Mouse (Mus musculus) hindbrain, embryonic 15.5 days (tissue): ENCODE measurements around the gene Rprd1b. TPM values are rescaled to one million over a fixed set of nuclear protein-coding genes. Genes with fewer than 3 reads are reported as not detected.

ENCODE experiments used
- ATAC-seq: fragments of 200-750 bp; cut with Nextera tagmentation; 2 replicates; pipeline ENCODE4 v1.8.0; 2017; ENCODE audit warnings: low read depth, moderate number of reproducible peaks, moderate TSS enrichment; ENCODE audit not compliant: low FRiP score
- H3K27ac ChIP-seq: fragments of 300-500 bp; sonication (generic); replicated peaks from 2 replicates; pipeline ENCODE4 v1.5.1; 2015; ENCODE audit warnings: mild to moderate bottlenecking, inconsistent platforms
- H3K27me3 ChIP-seq: fragments of 300-500 bp; sonication (generic); 2 replicates; pipeline ENCODE4 v1.6.1; 2015; ENCODE audit warnings: control low read depth, inconsistent platforms
- H3K36me3 ChIP-seq: fragments of 300-500 bp; sonication (generic); 2 replicates; pipeline ENCODE4 v1.6.1; 2015; ENCODE audit warnings: control low read depth, inconsistent platforms
- H3K4me1 ChIP-seq: fragments of 300-500 bp; sonication (generic); replicated peaks from 2 replicates; pipeline ENCODE4 v1.6.1; 2015; ENCODE audit warnings: control low read depth, inconsistent platforms
- H3K4me2 ChIP-seq: fragments of 300-500 bp; sonication (generic); 2 replicates; pipeline ENCODE4 v1.6.1; 2015; ENCODE audit warnings: moderate library complexity, mild to moderate bottlenecking, inconsistent platforms
- H3K4me3 ChIP-seq: fragments of 300-500 bp; sonication (generic); 2 replicates; pipeline ENCODE4 v1.5.1; 2015; ENCODE audit warnings: mild to moderate bottlenecking, inconsistent platforms
- H3K9ac ChIP-seq: fragments of 300-500 bp; sonication (generic); 2 replicates; pipeline ENCODE4 v1.6.1; 2015; ENCODE audit warnings: inconsistent platforms
- H3K9me3 ChIP-seq: fragments of 300-500 bp; sonication (generic); 2 replicates; pipeline ENCODE4 v1.6.1; 2016; ENCODE audit warnings: control low read depth, inconsistent platforms
- WGBS: fragments of 180-500 bp; shearing (Covaris S2); methylation state at CpG from one replicate; pipeline ENCODE4 v1.1.7; 2015; 5-methylcytosine and 5-hydroxymethylcytosine counted together
- polyA plus RNA-seq: library from polyadenylated mRNA; unstranded; fragments of >200 nt; fragmentation: Nextera tagmentation; extraction: Ambion mirVana; gene quantifications from 2 replicates; pipeline ENCODE4 v1.2.1, GENCODE M21; 2015

The Rprd1b gene
- polyA plus RNA-seq, 1 experiment from 2014 or later: 31.9 TPM

DNA sequence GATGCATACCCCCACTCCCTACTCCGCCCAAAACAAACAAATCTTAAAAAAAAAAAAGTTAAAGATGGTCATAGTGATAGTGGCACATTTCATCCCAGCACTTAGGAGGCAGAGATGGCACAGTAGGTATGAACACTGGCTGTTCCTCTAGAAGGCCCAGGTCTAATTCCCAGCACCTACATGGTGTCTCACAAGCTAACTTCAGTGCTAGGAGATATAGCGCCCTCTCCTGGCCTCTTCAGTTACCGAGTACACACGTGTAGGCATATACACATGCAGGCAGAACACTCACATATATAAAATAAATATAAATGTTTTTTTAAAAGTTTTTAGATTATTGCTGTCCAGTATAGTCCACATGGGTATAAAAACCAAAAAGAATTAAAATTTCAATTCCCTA, 22.7 kb upstream of the Rprd1b start:
- no peak for ATAC-seq
- Histone ChIP-seq H3K4me3 (no peak overlapping the region), H3K9ac (no peak overlapping the region), H3K27ac (no peak overlapping the region), H3K27me3 (no peaks in the 10 kb centered on the region), H3K4me1 (no peaks in the 10 kb centered on the region), H3K9me3 (no peaks in the 10 kb centered on the region), H3K4me2 (no peak overlapping the region), H3K36me3 (0 out of 2 replicates have a peak, but pooled peaks cover 3% of the 10 kb centered on the region)
- 97% methylated on average over 4 of the region's 4 CpGs for WGBS

DNA sequence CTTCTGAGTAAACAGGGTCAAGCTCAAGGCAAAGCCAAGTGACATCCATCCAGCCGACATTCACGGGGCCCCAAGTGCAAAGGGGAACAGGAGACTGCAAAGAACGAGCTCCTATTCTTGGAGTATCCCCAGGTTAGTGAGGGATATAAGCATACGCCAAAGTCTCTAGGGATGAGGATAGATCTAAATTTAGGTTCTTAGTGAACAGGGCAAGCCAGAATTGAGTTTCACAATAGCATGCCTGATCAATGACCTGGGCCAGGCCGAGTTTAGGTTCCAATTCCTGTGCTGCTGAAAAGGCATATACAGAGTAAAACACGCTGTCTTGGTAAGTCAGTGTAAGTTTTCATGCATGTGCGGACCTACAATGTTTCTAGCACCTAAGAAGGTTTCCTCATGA, 18.9 kb upstream of the Rprd1b start:
- Histone ChIP-seq H3K4me1 (no peaks in the 10 kb centered on the region), H3K9me3 (no peaks in the 10 kb centered on the region), H3K36me3 (0 out of 2 replicates have a peak, but pooled peaks cover 3% of the 10 kb centered on the region), H3K4me2 (no peak overlapping the region), H3K27me3 (no peaks in the 10 kb centered on the region), H3K4me3 (no peak overlapping the region), H3K27ac (no peak overlapping the region), H3K9ac (no peak overlapping the region)
- no peak for ATAC-seq
- 87% methylated on average over 7 of the region's 7 CpGs for WGBS

DNA sequence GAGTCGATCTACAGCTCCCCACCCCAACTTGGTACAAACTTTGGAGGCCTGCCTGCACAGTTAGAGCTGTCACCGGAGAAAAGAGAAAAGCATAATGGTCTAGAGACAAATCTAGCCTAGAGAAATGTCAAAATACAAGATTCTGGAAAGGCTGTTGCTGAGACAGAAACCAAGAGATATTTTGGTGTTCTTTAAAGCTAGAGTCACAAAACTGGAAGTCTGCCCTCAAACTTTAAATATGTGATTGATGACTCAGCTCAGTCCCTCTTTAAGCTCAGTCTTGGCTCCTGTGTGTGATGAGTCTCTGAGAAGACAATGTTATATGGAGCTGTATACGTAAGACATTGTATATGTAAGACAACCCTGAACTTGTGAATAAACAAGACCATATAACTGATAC, 15.7 kb upstream of the Rprd1b start:
- no peak overlapping the region for H3K9ac ChIP-seq
- ATAC-seq: no peak
- H3K36me3 ChIP-seq: 0 out of 2 replicates have a peak, but pooled peaks cover 3% of the 10 kb centered on the region
- no peaks in the 10 kb centered on the region for H3K9me3 ChIP-seq
- 93% methylated on average over 3 of the region's 3 CpGs for WGBS
- H3K4me1 ChIP-seq: no peaks in the 10 kb centered on the region
- no peak overlapping the region for H3K4me3 ChIP-seq
- no peak overlapping the region for H3K4me2 ChIP-seq
- H3K27ac ChIP-seq: no peak overlapping the region
- no peaks in the 10 kb centered on the region for H3K27me3 ChIP-seq

DNA sequence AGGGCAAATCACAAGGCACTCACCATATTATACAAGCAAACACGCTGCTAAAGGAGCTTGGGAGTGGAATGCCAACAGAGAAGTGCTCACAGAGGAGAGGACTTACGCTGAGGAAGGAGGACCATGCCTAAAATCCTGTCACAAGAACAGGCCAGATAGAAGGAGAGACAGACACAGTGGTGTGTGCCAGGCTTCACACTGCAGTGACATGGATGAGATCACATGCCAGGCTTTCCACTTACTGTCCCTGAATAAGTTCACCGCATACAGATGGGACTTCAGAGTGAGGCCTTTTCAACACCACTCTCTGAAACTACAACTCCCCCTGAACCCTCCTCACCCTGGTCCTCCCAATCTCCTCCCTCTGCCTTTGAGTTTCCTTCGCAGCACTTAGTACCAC, 11.0 kb upstream of the Rprd1b start:
- no peaks in the 10 kb centered on the region for H3K27me3 ChIP-seq
- no peaks in the 10 kb centered on the region for H3K9me3 ChIP-seq
- no peak overlapping the region for H3K4me2 ChIP-seq
- ATAC-seq: no peak
- H3K27ac ChIP-seq: no peak overlapping the region
- no peak overlapping the region for H3K9ac ChIP-seq
- no peaks in the 10 kb centered on the region for H3K36me3 ChIP-seq
- H3K4me3 ChIP-seq: no peak overlapping the region
- WGBS: 90% methylated on average over 4 of the region's 4 CpGs
- H3K4me1 ChIP-seq: no peaks in the 10 kb centered on the region

DNA sequence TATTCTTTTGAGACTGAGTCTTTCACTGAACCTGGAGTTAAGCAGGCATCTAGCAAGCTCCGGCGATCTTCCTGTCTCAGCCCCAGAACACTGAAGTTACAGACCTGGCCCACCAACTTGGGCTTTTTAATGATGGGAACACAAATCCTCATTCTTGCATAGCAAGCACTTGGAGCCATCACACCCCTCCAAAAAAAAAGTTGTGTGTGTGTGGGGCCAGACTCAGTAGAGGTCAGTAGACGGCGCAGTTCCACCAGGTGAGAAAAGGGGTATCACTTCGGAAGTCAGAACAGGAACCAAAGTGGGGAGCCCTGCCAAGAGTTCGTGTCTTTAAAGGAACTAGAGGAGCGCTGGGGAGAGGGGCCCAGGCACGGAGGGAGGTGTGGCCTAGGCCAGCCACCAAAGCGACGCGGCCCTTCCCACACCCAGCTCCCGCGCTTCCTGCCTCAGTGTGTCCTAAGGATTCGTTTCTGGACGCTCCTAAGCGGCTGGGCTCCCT, 393 bp upstream of the Rprd1b start:
- Histone ChIP-seq H3K27me3 (no peaks in the 10 kb centered on the region), H3K9ac (peak overlapping the region; percentile 80), H3K4me3 (peak overlapping the region; percentile 88), H3K36me3 (no peaks in the 10 kb centered on the region), H3K27ac (peak overlapping the region; percentile 92), H3K4me1 (peaks cover 43% of the 10 kb centered on the region), H3K4me2 (peak overlapping the region; percentile 84), H3K9me3 (no peaks in the 10 kb centered on the region)
- 2% methylated on average over 16 of the region's 16 CpGs for WGBS
- ATAC-seq: 0 out of 2 replicates have a peak, but pooled peaks have one; percentile 3

DNA sequence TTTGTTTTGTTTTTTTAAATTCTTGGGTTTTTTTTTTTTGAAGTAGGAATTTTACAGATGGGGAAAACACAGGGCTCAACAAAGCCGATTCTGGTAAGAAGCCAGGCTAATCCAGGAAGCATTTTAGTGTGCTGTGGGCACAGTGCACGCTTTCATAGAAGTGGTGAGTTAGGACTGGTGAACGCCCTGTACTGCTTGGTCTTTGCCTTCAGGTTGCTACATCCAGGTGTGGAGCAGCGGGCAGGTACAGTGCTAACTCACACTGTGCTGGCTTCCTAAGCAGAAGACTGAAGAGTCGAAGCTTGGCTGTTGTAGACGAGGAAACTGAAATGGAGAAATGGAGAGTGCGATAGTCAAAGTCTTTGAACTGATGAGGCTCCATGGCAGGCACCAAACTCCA, 1.7 kb downstream of the Rprd1b start:
- Histone ChIP-seq H3K9ac (no peak overlapping the region), H3K36me3 (no peaks in the 10 kb centered on the region), H3K9me3 (no peaks in the 10 kb centered on the region), H3K4me1 (peaks cover 43% of the 10 kb centered on the region), H3K27me3 (no peaks in the 10 kb centered on the region), H3K4me2 (peak overlapping the region; percentile 84), H3K4me3 (peak overlapping the region; percentile 88), H3K27ac (no peak overlapping the region)
- 89% methylated on average over 7 of the region's 7 CpGs for WGBS
- no peak for ATAC-seq

DNA sequence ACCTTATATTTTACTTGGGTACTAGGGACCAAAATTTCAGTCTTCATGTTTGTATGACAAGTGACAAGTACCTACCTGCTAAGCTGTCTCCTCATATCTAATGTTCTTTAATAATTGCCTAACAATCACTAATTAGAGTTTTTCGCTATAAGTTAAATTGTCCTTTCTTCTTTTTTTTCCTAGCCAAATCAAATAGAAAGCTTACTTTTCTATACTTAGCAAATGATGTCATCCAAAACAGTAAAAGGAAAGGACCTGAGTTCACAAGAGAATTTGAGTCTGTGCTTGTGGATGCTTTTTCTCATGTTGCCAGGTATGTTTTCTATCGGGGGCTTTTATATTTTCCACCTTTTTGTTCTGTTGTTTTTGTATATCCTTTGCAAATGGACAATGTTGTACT, 7.5 kb downstream of the Rprd1b start:
- Histone ChIP-seq H3K4me1 (peaks cover 17% of the 10 kb centered on the region), H3K4me3 (no peak overlapping the region), H3K9ac (no peak overlapping the region), H3K36me3 (peaks cover 11% of the 10 kb centered on the region), H3K9me3 (no peaks in the 10 kb centered on the region), H3K27me3 (no peaks in the 10 kb centered on the region), H3K4me2 (no peak overlapping the region), H3K27ac (no peak overlapping the region)
- no peak for ATAC-seq
- WGBS: 95% methylated on average over 2 of the region's 2 CpGs

DNA sequence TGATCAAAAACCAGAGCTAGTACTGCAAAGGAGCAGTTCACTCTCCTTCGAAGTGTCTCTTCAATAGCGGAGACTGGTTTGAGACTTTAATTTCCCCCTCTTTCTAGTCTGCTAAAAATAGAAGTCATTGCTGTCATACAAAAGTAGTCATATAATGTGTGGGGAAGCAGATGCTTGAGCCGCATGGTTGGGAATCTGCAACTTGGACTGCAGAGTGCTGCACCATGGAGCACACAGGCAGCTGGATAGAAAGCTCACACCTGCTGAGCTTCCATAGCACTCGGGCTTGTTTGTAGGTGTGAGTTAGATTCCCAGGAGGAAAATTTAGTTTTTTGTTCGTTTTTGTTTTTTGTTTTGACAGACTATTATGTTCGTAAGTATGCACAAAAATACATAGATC, 8.1 kb downstream of the Rprd1b start:
- H3K36me3 ChIP-seq: peaks cover 13% of the 10 kb centered on the region
- ATAC-seq: no peak
- no peak overlapping the region for H3K9ac ChIP-seq
- no peaks in the 10 kb centered on the region for H3K27me3 ChIP-seq
- H3K4me2 ChIP-seq: no peak overlapping the region
- no peaks in the 10 kb centered on the region for H3K9me3 ChIP-seq
- peaks cover 11% of the 10 kb centered on the region for H3K4me1 ChIP-seq
- no peak overlapping the region for H3K4me3 ChIP-seq
- H3K27ac ChIP-seq: no peak overlapping the region
- WGBS: 94% methylated on average over 6 of the region's 6 CpGs

DNA sequence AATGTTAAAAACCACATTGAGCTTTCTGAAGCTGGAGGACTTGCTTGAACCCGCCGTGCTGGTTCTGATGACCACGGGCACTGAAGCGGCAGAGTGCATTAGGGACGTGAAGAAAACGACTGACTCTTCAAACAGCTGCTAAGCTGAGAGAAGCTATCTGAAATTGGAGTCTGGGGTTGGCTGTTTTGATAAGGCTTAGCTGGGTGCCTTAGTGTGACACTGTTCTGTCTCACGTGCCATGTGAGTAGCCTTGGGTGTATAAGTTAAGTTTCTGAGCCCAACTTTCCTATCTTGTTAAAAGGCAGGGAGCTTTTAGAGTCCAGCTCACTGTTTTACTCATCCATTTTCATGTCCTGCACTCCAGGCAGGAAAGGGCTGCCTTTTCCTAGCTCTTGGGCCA, 8.7 kb downstream of the Rprd1b start:
- Histone ChIP-seq H3K9me3 (no peaks in the 10 kb centered on the region), H3K4me1 (peaks cover 6% of the 10 kb centered on the region), H3K27ac (no peak overlapping the region), H3K9ac (no peak overlapping the region), H3K4me2 (no peak overlapping the region), H3K27me3 (no peaks in the 10 kb centered on the region), H3K36me3 (peaks cover 16% of the 10 kb centered on the region), H3K4me3 (no peak overlapping the region)
- WGBS: 88% methylated on average over 7 of the region's 7 CpGs
- no peak for ATAC-seq

DNA sequence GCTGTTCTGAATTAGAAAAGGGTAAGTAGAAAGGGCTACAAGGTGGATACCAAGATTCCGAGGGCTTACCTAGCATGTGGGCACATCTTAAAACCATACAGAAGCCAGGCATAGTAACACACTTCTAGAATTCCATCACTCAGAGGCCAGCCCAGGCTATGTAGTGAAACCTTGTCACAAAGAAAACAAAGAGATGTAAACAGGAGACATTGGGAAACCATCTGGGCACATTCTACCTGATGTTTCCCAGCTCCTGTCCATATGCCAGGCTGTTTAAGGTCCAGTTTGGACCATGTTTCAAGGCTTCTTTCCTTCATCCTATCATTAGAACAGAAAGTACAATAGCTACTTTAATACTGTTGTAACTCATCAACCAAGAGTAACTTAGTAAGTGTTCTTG, 9.3 kb downstream of the Rprd1b start:
- H3K4me2 ChIP-seq: no peak overlapping the region
- no peak overlapping the region for H3K9ac ChIP-seq
- 91% methylated on average over 1 of the region's 1 CpGs for WGBS
- H3K27me3 ChIP-seq: no peaks in the 10 kb centered on the region
- no peak overlapping the region for H3K4me3 ChIP-seq
- ATAC-seq: no peak
- peaks cover under 1% of the 10 kb centered on the region for H3K4me1 ChIP-seq
- peaks cover 16% of the 10 kb centered on the region for H3K36me3 ChIP-seq
- H3K27ac ChIP-seq: no peak overlapping the region
- H3K9me3 ChIP-seq: no peaks in the 10 kb centered on the region

DNA sequence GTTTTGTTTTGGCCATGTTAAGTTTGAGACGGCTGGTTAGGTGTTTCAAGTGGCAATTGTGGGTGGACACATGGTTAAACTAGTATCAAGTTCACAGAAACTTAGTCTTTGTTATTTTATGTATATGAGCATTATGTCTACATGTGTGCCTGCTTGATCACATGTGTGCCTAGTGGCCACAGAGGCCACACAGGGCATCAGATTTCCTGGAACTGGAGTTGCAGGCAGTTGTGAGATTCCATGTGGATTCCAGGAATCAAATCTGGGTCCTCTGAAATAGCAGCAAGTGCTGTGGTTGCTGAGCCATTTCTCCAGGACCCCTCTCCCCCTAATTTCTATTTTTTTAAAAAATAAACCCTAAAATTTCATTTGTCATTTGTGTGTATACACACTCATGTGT, 11.4 kb downstream of the Rprd1b start:
- H3K4me1 ChIP-seq: no peaks in the 10 kb centered on the region
- no peak overlapping the region for H3K27ac ChIP-seq
- H3K4me3 ChIP-seq: no peak overlapping the region
- peaks cover 29% of the 10 kb centered on the region for H3K36me3 ChIP-seq
- WGBS: 91% methylated on average over 1 of the region's 1 CpGs
- no peak overlapping the region for H3K4me2 ChIP-seq
- no peaks in the 10 kb centered on the region for H3K27me3 ChIP-seq
- no peak overlapping the region for H3K9ac ChIP-seq
- H3K9me3 ChIP-seq: no peaks in the 10 kb centered on the region
- ATAC-seq: no peak

DNA sequence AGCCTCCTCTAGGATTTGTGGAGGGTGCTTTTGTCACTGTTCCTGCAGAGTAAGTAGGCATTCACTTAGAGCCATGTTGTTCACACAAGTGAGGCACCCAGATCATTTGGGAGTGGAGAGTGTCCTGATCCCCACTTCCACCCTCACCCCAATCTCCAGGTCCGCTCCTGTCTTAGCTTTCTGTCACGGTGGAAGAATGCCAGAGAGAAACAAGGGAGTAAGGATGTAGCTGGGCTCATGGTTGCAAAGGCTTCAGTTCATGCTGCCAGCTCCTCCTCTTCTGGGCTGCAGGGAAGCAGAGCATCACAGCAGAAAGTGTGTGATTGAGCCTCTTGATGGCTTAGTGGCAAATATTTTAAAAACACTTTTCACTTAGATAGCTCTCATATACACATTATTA, 12.1 kb downstream of the Rprd1b start:
- Histone ChIP-seq H3K4me2 (no peak overlapping the region), H3K9ac (no peak overlapping the region), H3K27me3 (no peaks in the 10 kb centered on the region), H3K4me1 (no peaks in the 10 kb centered on the region), H3K4me3 (no peak overlapping the region), H3K9me3 (no peaks in the 10 kb centered on the region), H3K36me3 (peaks cover 34% of the 10 kb centered on the region), H3K27ac (no peak overlapping the region)
- ATAC-seq: no peak
- 94% methylated on average over 2 of the region's 2 CpGs for WGBS

DNA sequence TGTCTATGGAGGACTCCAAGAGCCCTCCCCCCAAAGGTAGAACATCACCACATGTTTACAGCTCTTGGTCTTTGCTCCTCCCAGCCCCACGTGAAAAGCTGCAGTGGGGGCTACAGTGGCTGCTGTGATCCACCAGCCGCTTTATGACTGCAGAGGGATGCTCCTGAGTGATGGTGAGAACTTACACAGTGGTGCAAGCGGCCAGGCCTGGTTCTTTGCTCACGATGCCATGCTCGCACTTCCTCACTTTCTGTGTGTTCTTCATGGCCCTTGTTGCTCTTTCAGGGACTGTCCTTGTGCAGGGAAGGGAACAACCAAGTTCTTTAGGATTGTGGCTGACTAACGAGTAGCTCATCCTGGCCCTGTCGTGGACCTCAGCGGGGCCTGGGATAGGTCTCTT, 15.2 kb downstream of the Rprd1b start:
- H3K4me3 ChIP-seq: no peak overlapping the region
- H3K9ac ChIP-seq: no peak overlapping the region
- whole genome bisulfite sequencing: 92% methylated on average over 8 of the region's 8 CpGs
- H3K27ac ChIP-seq: no peak overlapping the region
- H3K4me1 ChIP-seq: no peaks in the 10 kb centered on the region
- peaks cover 27% of the 10 kb centered on the region for H3K36me3 ChIP-seq
- no peaks in the 10 kb centered on the region for H3K9me3 ChIP-seq
- H3K4me2 ChIP-seq: no peak overlapping the region
- no peaks in the 10 kb centered on the region for H3K27me3 ChIP-seq
- no peak for ATAC-seq
